Mouse (Mus musculus): Measurements from ENCODE around the gene Arl15.

GRCm38 (mm10) chr13:113799361-113799760 is 5.1 kb downstream of the Arl15 start:
- no peak for TF ChIP-seq CTCF (IDR thresholded peaks at IDR 0.05; ENCODE audit: control insufficient read depth, insufficient read depth, low read length)
- TF ChIP-seq POLR2A (IDR thresholded peaks at IDR 0.05; ENCODE audit: borderline replicate concordance, control insufficient read depth, low read depth, low read length): no peak

Measured in bone marrow, adult 2 months (tissue).